Mouse (Mus musculus): ENCODE data around the gene Rhbdl1. TPM values are rescaled to one million over a fixed set of nuclear protein-coding genes. Genes with fewer than 3 reads are reported as not detected.

Gene Rhbdl1
- polyA plus RNA-seq, 1 experiment, result 29.2 TPM

- no peak for DNase-seq
- H3K36me3 ChIP-seq (ENCODE audit: control insufficient read depth, insufficient read depth, low read length), result no peaks in the 10 kb centered on the region
- TF ChIP-seq CTCF (IDR thresholded peaks at IDR 0.05; ENCODE audit: borderline replicate concordance, control insufficient read depth, extremely low read depth, insufficient read depth, low read length, poor library complexity), result no peak
- no peak for TF ChIP-seq POLR2A (IDR thresholded peaks at IDR 0.05; ENCODE audit: control insufficient read depth, extremely low read depth, insufficient read depth, low read length, poor library complexity)
- no peak overlapping the region for H3K27ac ChIP-seq (ENCODE audit: control insufficient read depth, insufficient read depth, low read length)
- peaks cover 17% of the 10 kb centered on the region for H3K4me1 ChIP-seq (replicated peaks; ENCODE audit: control insufficient read depth, insufficient read depth, low read length)
- H3K4me3 ChIP-seq (ENCODE audit: control insufficient read depth, insufficient read depth, low read length), result no peak overlapping the region
- 97% methylated on average over 32 of the region's 32 CpGs for WGBS
- no peaks in the 10 kb centered on the region for H3K27me3 ChIP-seq (ENCODE audit: control insufficient read depth, insufficient read depth, low read length)
Measured at GRCm38 (mm10) chr17:25877741-25878610, 40.9 kb upstream of the Rhbdl1 start.

- peaks cover 17% of the 10 kb centered on the region for H3K4me1 ChIP-seq (replicated peaks; ENCODE audit: control insufficient read depth, insufficient read depth, low read length)
- no peak for TF ChIP-seq CTCF (IDR thresholded peaks at IDR 0.05; ENCODE audit: borderline replicate concordance, control insufficient read depth, extremely low read depth, insufficient read depth, low read length, poor library complexity)
- TF ChIP-seq POLR2A (IDR thresholded peaks at IDR 0.05; ENCODE audit: control insufficient read depth, extremely low read depth, insufficient read depth, low read length, poor library complexity), result no peak
- 94% methylated on average over 3 of the region's 3 CpGs for WGBS
- no peaks in the 10 kb centered on the region for H3K27me3 ChIP-seq (ENCODE audit: control insufficient read depth, insufficient read depth, low read length)
- H3K4me3 ChIP-seq (ENCODE audit: control insufficient read depth, insufficient read depth, low read length), result no peak overlapping the region
- H3K27ac ChIP-seq (ENCODE audit: control insufficient read depth, insufficient read depth, low read length), result no peak overlapping the region
- no peaks in the 10 kb centered on the region for H3K36me3 ChIP-seq (ENCODE audit: control insufficient read depth, insufficient read depth, low read length)
- DNase-seq, result no peak
Measured at GRCm38 (mm10) chr17:25877025-25877424, 39.9 kb upstream of the Rhbdl1 start.

GRCm38 (mm10) chr17:25876347-25876915 is 39.3 kb upstream of the Rhbdl1 start:
- H3K4me3 ChIP-seq (ENCODE audit: control insufficient read depth, insufficient read depth, low read length), result no peak overlapping the region
- H3K27me3 ChIP-seq (ENCODE audit: control insufficient read depth, insufficient read depth, low read length), result no peaks in the 10 kb centered on the region
- H3K36me3 ChIP-seq (ENCODE audit: control insufficient read depth, insufficient read depth, low read length), result no peaks in the 10 kb centered on the region
- H3K27ac ChIP-seq (ENCODE audit: control insufficient read depth, insufficient read depth, low read length), result no peak overlapping the region
- DNase-seq, result no peak
- WGBS, result 87% methylated on average over 10 of the region's 10 CpGs
- H3K4me1 ChIP-seq (replicated peaks; ENCODE audit: control insufficient read depth, insufficient read depth, low read length), result peaks cover 17% of the 10 kb centered on the region
- TF ChIP-seq CTCF (IDR thresholded peaks at IDR 0.05; ENCODE audit: borderline replicate concordance, control insufficient read depth, extremely low read depth, insufficient read depth, low read length, poor library complexity), result no peak
- no peak for TF ChIP-seq POLR2A (IDR thresholded peaks at IDR 0.05; ENCODE audit: control insufficient read depth, extremely low read depth, insufficient read depth, low read length, poor library complexity)

GRCm38 (mm10) chr17:25875171-25876136 is 38.4 kb upstream of the Rhbdl1 start:
- 1% methylated on average over 59 of the region's 59 CpGs for WGBS
- Histone ChIP-seq H3K4me3 (ENCODE audit: control insufficient read depth, insufficient read depth, low read length) (peak overlapping the region; percentile 88), H3K27ac (ENCODE audit: control insufficient read depth, insufficient read depth, low read length) (peak overlapping the region; percentile 64), H3K4me1 (replicated peaks; ENCODE audit: control insufficient read depth, insufficient read depth, low read length) (peaks cover 17% of the 10 kb centered on the region), H3K27me3 (ENCODE audit: control insufficient read depth, insufficient read depth, low read length) (no peaks in the 10 kb centered on the region), H3K36me3 (ENCODE audit: control insufficient read depth, insufficient read depth, low read length) (no peaks in the 10 kb centered on the region)
- TF ChIP-seq CTCF (IDR thresholded peaks at IDR 0.05; ENCODE audit: borderline replicate concordance, control insufficient read depth, extremely low read depth, insufficient read depth, low read length, poor library complexity), result 0 out of 2 replicates have a peak, but pooled peaks have one; percentile 47
- peak; percentile 50 for TF ChIP-seq POLR2A (IDR thresholded peaks at IDR 0.05; ENCODE audit: control insufficient read depth, extremely low read depth, insufficient read depth, low read length, poor library complexity)
- DNase-seq, result peak; percentile 85

- under 1% methylated on average over 25 of the region's 25 CpGs for WGBS
- TF ChIP-seq POLR2A (IDR thresholded peaks at IDR 0.05; ENCODE audit: control insufficient read depth, extremely low read depth, insufficient read depth, low read length, poor library complexity), result no peak
- TF ChIP-seq CTCF (IDR thresholded peaks at IDR 0.05; ENCODE audit: borderline replicate concordance, control insufficient read depth, extremely low read depth, insufficient read depth, low read length, poor library complexity), result no peak
- peaks cover 17% of the 10 kb centered on the region for H3K4me1 ChIP-seq (replicated peaks; ENCODE audit: control insufficient read depth, insufficient read depth, low read length)
Measured at GRCm38 (mm10) chr17:25874721-25875170, 37.7 kb upstream of the Rhbdl1 start, which contains the start of gene Mettl26. Gene Mettl26 (plus strand): TSS chr17:25875074.

More at GRCm38 (mm10) chr17:25874721-25875170, 37.7 kb upstream of the Rhbdl1 start, which contains the start of gene Mettl26:
- DNase-seq, result peak; percentile 93
- Histone ChIP-seq H3K36me3 (ENCODE audit: control insufficient read depth, insufficient read depth, low read length) (no peaks in the 10 kb centered on the region), H3K27ac (ENCODE audit: control insufficient read depth, insufficient read depth, low read length) (peak within 1 kb of the TSS; percentile 64), H3K27me3 (ENCODE audit: control insufficient read depth, insufficient read depth, low read length) (no peaks in the 10 kb centered on the region), H3K4me3 (ENCODE audit: control insufficient read depth, insufficient read depth, low read length) (peak within 1 kb of the TSS; percentile 88)

Data from thymus, adult 2 months (tissue).